Mouse (Mus musculus) liver, embryonic 16.5 days (tissue): ENCODE results near the gene Hoxb4. TPM values are rescaled to one million over a fixed set of nuclear protein-coding genes. Genes with fewer than 3 reads are reported as not detected.
A peak's percentile ranks its signal among the peaks of the same experiment; 100 is the strongest.

Source experiments
- ATAC-seq: fragments of 200-750 bp; cut with Nextera tagmentation; 2 replicates; pipeline ENCODE4 v1.8.0; 2017; ENCODE audit warnings: low read depth, mild to moderate bottlenecking, moderate number of reproducible peaks, moderate library complexity
- H3K27ac ChIP-seq: fragments of 300-500 bp; sonication (generic); 2 replicates; pipeline ENCODE4 v1.5.1; 2014; ENCODE audit warnings: mild to moderate bottlenecking, low read length
- H3K27me3 ChIP-seq: fragments of 300-500 bp; sonication (generic); 2 replicates; pipeline ENCODE4 v1.6.1; 2014; ENCODE audit warnings: low read depth, low read length, mixed read lengths; ENCODE audit not compliant: control insufficient read depth, insufficient read depth
- H3K36me3 ChIP-seq: fragments of 300-500 bp; sonication (generic); 2 replicates; pipeline ENCODE4 v1.6.1; 2014; ENCODE audit warnings: mild to moderate bottlenecking; ENCODE audit not compliant: control insufficient read depth, insufficient read depth
- H3K4me1 ChIP-seq: fragments of 300-500 bp; sonication (generic); 2 replicates; pipeline ENCODE4 v1.6.1; 2014; ENCODE audit warnings: low read depth, low read length, mixed read lengths; ENCODE audit not compliant: control insufficient read depth
- H3K4me2 ChIP-seq: fragments of 300-500 bp; sonication (generic); 2 replicates; pipeline ENCODE4 v1.6.1; 2014; ENCODE audit warnings: low read depth, low read length, mixed read lengths
- H3K4me3 ChIP-seq: fragments of 300-500 bp; sonication (generic); 2 replicates; pipeline ENCODE4 v1.5.1; 2014; ENCODE audit warnings: low read depth, mild to moderate bottlenecking, low read length
- H3K9ac ChIP-seq: fragments of 300-500 bp; sonication (generic); 2 replicates; pipeline ENCODE4 v1.6.1; 2014; ENCODE audit warnings: low read depth, low read length
- H3K9me3 ChIP-seq: fragments of 300-500 bp; sonication (generic); replicated peaks from 2 replicates; pipeline ENCODE4 v1.6.1; 2016; ENCODE audit warnings: low read length; ENCODE audit not compliant: control insufficient read depth
- WGBS: fragments of 180-500 bp; shearing (Covaris S2); extraction: QIAGEN DNeasy Blood & Tissue Kit; methylation state at CpG from one replicate; pipeline ENCODE4 v1.1.7; 2014; ENCODE audit not compliant: insufficient replicate concordance; 5-methylcytosine and 5-hydroxymethylcytosine counted together
- polyA plus RNA-seq: library from polyadenylated mRNA; unstranded; fragments of >200 nt; fragmentation: Nextera tagmentation; extraction: Ambion mirVana; gene quantifications from 2 replicates; pipeline ENCODE4 v1.2.1, GENCODE M21; 2015

The Hoxb4 gene
- polyA plus RNA-seq, 1 experiment from 2014 or later: 0.08 TPM

GRCm38 (mm10) chr11:96319071-96319902, 1.2 kb downstream of the Hoxb4 start:
- Histone ChIP-seq H3K4me1 (no peaks in the 10 kb centered on the region), H3K4me3 (peak overlapping the region; percentile 47), H3K9ac (peak overlapping the region; percentile 50; the same call in 1 of the 2 replicates), H3K9me3 (no peaks in the 10 kb centered on the region), H3K27ac (peak overlapping the region; percentile 48), H3K4me2 (peak overlapping the region; percentile 51), H3K27me3 (peaks cover 95% of the 10 kb centered on the region), H3K36me3 (no peaks in the 10 kb centered on the region)
- WGBS: 1% methylated on average over 31 of the region's 34 CpGs
- ATAC-seq: no peak

GRCm38 (mm10) chr11:96319910-96320309, 1.8 kb downstream of the Hoxb4 start:
- Histone ChIP-seq H3K27ac (peak overlapping the region; percentile 10; the same call in 1 of the 2 replicates), H3K4me2 (peak overlapping the region; percentile 51), H3K4me1 (no peaks in the 10 kb centered on the region), H3K27me3 (peaks cover 91% of the 10 kb centered on the region), H3K9me3 (no peaks in the 10 kb centered on the region), H3K9ac (no peak overlapping the region), H3K36me3 (no peaks in the 10 kb centered on the region), H3K4me3 (peak overlapping the region; percentile 13)
- WGBS: under 1% methylated on average over 29 of the region's 29 CpGs
- ATAC-seq: no peak

DNA sequence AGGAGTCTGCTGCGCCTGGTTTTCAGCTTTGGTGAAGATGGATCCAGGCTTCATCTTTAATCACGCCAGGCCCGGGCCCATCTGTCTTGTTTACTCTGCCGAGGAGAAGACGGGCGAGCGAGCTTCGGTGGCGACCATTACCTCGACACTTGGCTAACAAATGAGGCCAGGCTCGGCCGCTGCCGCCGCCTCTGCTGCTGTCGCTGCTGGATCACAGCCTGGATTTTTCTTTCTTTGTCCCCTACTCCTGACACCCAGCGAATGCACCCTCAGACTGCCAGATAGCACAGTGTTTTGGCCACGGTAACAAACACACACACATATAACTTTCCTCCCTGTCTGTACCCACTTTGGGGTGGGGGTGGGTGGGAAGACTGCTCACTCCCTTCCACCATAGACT, 2.6 kb downstream of the Hoxb4 start:
- no peak overlapping the region for H3K27ac ChIP-seq
- H3K4me3 ChIP-seq: no peak overlapping the region
- no peaks in the 10 kb centered on the region for H3K36me3 ChIP-seq
- H3K27me3 ChIP-seq: peaks cover 91% of the 10 kb centered on the region
- WGBS: 37% methylated on average over 17 of the region's 17 CpGs
- H3K4me2 ChIP-seq: no peak overlapping the region
- no peak overlapping the region for H3K9ac ChIP-seq
- no peaks in the 10 kb centered on the region for H3K4me1 ChIP-seq
- H3K9me3 ChIP-seq: no peaks in the 10 kb centered on the region
- ATAC-seq: no peak

DNA sequence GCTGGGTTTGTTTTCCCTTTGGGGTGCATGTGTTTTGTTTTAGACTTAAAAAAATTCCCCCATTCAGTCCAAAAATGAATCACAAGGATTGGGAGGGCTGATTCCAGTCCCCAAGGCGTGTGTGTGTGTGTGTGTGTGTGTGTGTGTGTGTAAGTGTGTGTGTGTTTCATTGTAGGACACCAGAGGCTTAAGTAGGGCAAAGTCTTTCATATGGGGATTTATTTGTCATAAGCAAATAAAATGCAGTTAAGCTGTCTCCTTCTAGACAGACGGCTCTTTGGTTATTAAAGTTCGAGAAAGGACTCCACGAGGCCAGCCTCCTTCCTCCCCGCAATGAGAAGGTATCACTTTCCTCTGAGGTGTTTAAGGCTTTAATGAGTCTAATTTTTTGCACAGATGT, 3.8 kb downstream of the Hoxb4 start:
- Histone ChIP-seq H3K4me2 (no peak overlapping the region), H3K9ac (no peak overlapping the region), H3K4me3 (no peak overlapping the region), H3K9me3 (no peaks in the 10 kb centered on the region), H3K36me3 (no peaks in the 10 kb centered on the region), H3K27ac (no peak overlapping the region), H3K4me1 (no peaks in the 10 kb centered on the region), H3K27me3 (peaks cover 90% of the 10 kb centered on the region)
- 48% methylated on average over 5 of the region's 5 CpGs for WGBS
- no peak for ATAC-seq

DNA sequence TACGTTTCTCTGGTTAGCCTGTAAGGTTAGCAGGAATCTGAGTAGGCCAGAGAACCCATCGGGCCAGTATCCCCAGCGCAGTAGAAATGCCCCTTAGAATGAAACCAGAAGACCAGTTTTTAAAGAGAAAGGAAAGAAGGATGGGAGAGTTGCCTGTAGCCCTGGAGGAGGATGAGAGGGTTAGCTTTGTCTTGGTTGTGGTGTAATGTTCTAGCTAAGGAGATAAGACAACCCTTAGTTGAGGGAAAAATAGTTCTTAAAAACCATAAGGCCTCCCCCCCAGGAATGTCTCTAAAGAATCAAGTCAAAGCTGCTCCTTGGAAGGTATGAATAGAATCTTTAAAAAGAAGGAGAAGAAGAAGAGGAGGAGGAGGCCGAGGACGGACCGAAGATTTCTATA, 4.7 kb downstream of the Hoxb4 start:
- Histone ChIP-seq H3K36me3 (no peaks in the 10 kb centered on the region), H3K4me1 (no peaks in the 10 kb centered on the region), H3K9ac (no peak overlapping the region), H3K4me2 (no peak overlapping the region), H3K9me3 (no peaks in the 10 kb centered on the region), H3K4me3 (no peak overlapping the region), H3K27ac (no peak overlapping the region), H3K27me3 (peaks cover 87% of the 10 kb centered on the region)
- no peak for ATAC-seq
- WGBS: 44% methylated on average over 6 of the region's 6 CpGs

- WGBS: 51% methylated on average over 10 of the region's 10 CpGs
- ATAC-seq: no peak
- Histone ChIP-seq H3K27ac (no peak within 1 kb of the TSS), H3K4me1 (no peaks in the 10 kb centered on the region), H3K9ac (no peak within 1 kb of the TSS), H3K4me3 (no peak within 1 kb of the TSS), H3K36me3 (no peaks in the 10 kb centered on the region), H3K9me3 (no peaks in the 10 kb centered on the region), H3K4me2 (no peak within 1 kb of the TSS), H3K27me3 (peaks cover 87% of the 10 kb centered on the region)
These were observed 5.1 kb downstream of the Hoxb4 start, which contains the start of gene Hoxb3 for GRCm38 (mm10) chr11:96323154-96323553. Hoxb3 (plus strand) TSS chr11:96323326.

- 19% methylated on average over 5 of the region's 5 CpGs for WGBS
- H3K27ac ChIP-seq: no peak overlapping the region
- H3K4me3 ChIP-seq: no peak overlapping the region
- H3K4me1 ChIP-seq: no peaks in the 10 kb centered on the region
- no peak for ATAC-seq
- H3K9me3 ChIP-seq: no peaks in the 10 kb centered on the region
- H3K27me3 ChIP-seq: peaks cover 81% of the 10 kb centered on the region
- no peak overlapping the region for H3K4me2 ChIP-seq
- H3K36me3 ChIP-seq: no peaks in the 10 kb centered on the region
- no peak overlapping the region for H3K9ac ChIP-seq
These were observed 6.1 kb downstream of the Hoxb4 start for GRCm38 (mm10) chr11:96324125-96324524.

DNA sequence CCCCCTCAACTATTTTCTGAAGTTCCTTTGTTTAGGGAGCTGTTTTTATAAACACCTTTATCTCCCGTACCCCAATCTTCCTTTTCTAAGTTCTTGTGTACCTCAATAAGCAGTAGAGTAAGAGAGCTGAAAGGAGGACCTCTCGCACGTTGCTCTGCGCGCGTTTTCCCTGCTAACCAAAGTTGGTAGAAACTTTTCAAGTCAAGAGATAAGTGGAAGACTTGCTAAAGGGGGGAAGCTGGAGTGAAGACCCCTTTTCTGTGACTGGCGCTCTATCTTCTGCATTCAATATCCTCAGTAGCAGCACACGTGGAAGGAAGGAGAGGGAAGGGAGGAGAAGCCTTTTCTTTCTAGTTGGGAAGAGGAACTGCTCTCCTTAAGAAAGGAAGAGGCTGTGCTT, 6.9 kb downstream of the Hoxb4 start:
- Histone ChIP-seq H3K9ac (no peak overlapping the region), H3K27me3 (peaks cover 78% of the 10 kb centered on the region), H3K4me3 (no peak overlapping the region), H3K36me3 (no peaks in the 10 kb centered on the region), H3K4me1 (no peaks in the 10 kb centered on the region), H3K4me2 (no peak overlapping the region), H3K27ac (no peak overlapping the region), H3K9me3 (no peaks in the 10 kb centered on the region)
- no peak for ATAC-seq
- 23% methylated on average over 8 of the region's 8 CpGs for WGBS

- no peak for ATAC-seq
- H3K4me1 ChIP-seq: no peaks in the 10 kb centered on the region
- H3K9me3 ChIP-seq: no peaks in the 10 kb centered on the region
- H3K27ac ChIP-seq: no peak overlapping the region
- peaks cover 75% of the 10 kb centered on the region for H3K27me3 ChIP-seq
- no peak overlapping the region for H3K4me3 ChIP-seq
- no peaks in the 10 kb centered on the region for H3K36me3 ChIP-seq
- no peak overlapping the region for H3K9ac ChIP-seq
- WGBS: 38% methylated on average over 22 of the region's 22 CpGs
- H3K4me2 ChIP-seq: no peak overlapping the region
These were observed 7.7 kb downstream of the Hoxb4 start for GRCm38 (mm10) chr11:96325747-96326212.
